Mouse (Mus musculus) MEL (cell line): ENCODE measurements around the gene Map3k20.

Experiments
- CHD1 ChIP-seq: IDR thresholded peaks from 2 replicates; pipeline ENCODE4 v1.6.1; 2012; ENCODE audit warnings: low read depth, mild to moderate bottlenecking, inconsistent platforms, low read length, improper control_type of control experiment
- CTCF ChIP-seq, 3 experiments: IDR thresholded peaks in 2 of 3; conservative IDR thresholded peaks in 1 of 3; 2 replicates each; pipeline ENCODE4 v1.5.1; 2011 to 2012; ENCODE audit warnings: low read length in 3 of 3, low read depth in 2 of 3, mild to moderate bottlenecking in 2 of 3, improper control_type of control experiment in 1 of 3, inconsistent platforms in 1 of 3, mixed read lengths in 1 of 3, moderate library complexity in 1 of 3; ENCODE audit not compliant: control insufficient read depth in 1 of 3, insufficient read depth in 1 of 3, poor library complexity in 1 of 3, severe bottlenecking in 1 of 3
- EP300 ChIP-seq, 2 experiments: IDR thresholded peaks; 2 replicates each; pipeline ENCODE4 v1.6.1; 2011; ENCODE audit warnings: improper control_type of control experiment in 2 of 2, low read length in 2 of 2, low read depth in 1 of 2, mild to moderate bottlenecking in 1 of 2
- MAX ChIP-seq: IDR thresholded peaks from 2 replicates; pipeline ENCODE4 v1.6.1; 2011; ENCODE audit warnings: low read length, improper control_type of control experiment
- MAZ ChIP-seq: IDR thresholded peaks from 2 replicates; pipeline ENCODE4 v1.6.1; 2012; ENCODE audit warnings: low read depth, mild to moderate bottlenecking, inconsistent platforms, low read length, improper control_type of control experiment
- TAL1 ChIP-seq: IDR thresholded peaks from 2 replicates; pipeline ENCODE4 v1.6.1; 2012; ENCODE audit warnings: mild to moderate bottlenecking, inconsistent platforms, low read length, moderate library complexity, mixed read lengths
- ZMIZ1 ChIP-seq: IDR thresholded peaks from 2 replicates; pipeline ENCODE4 v1.6.1; 2012; ENCODE audit warnings: low read depth, mild to moderate bottlenecking, inconsistent platforms, low read length, improper control_type of control experiment, moderate library complexity
- ZNF384 ChIP-seq: IDR thresholded peaks from 2 replicates; pipeline ENCODE4 v1.6.1; 2012; ENCODE audit warnings: low read depth, mild to moderate bottlenecking, inconsistent platforms, low read length, improper control_type of control experiment

- TF ChIP-seq MAZ (no peak), MAX (no peak), ZNF384 (no peak), CTCF (IDR thresholded peaks at IDR 0.05 in 2 of 3, conservative IDR thresholded peaks at IDR 0.05 in 1 of 3; ENCODE audit: control insufficient read depth in 1 of 3, insufficient read depth in 1 of 3, low read depth in 2 of 3, low read length in 3 of 3, poor library complexity in 1 of 3, severe bottlenecking in 1 of 3) (no peak), TAL1 (no peak), CHD1 (no peak), ZMIZ1 (no peak), EP300 (IDR thresholded peaks at IDR 0.05; ENCODE audit: low read depth in 1 of 2, low read length in 2 of 2) (no peak)
These were observed 90.4 kb downstream of the Map3k20 start for GRCm38 (mm10) chr2:72375877-72376276.
